Mouse (Mus musculus): Measurements from ENCODE around the gene Nr2f1.

DNA sequence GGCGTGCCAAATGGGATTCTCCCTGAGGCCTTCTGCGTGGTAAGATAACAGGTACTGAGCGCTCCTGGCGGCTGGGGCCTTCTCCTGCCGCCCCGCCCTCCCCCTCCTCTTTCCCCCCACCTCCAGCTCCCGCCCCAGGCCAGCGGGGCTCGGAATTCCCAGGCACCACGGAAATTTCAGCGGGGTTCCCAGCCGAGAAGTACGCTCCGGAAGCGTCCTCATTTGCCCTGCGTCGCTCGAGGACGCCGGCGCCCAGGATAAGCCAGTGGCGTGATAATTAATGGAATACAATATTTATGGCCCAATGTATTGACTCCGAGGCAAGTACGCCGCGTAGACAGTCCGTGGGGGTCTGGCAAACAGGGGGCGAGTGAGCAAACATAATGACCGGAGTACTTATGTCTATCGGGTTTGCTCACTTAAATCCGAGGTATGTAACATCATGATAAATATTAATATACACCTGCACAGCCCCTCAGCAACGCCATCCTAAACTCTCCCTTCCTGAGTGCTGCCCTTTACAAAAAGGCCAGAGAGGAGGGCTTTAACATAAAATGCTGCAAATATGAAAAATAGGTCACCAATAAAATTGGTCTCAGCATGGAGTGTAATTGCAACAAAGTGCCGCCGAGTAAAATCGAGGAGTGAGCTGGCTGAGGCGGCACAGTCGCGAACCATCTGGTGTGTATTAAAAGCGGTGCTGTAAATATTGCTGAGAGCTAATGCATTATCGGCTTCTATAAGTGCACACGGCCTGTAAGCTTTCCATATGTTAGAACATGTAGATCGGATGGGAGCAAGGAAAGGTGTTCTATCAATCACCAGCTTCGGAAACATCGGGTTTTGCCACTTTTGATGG lies 18.3 kb downstream of the Nr2f1 start:
- no peak for TF ChIP-seq CTCF (IDR thresholded peaks at IDR 0.05; ENCODE audit: borderline replicate concordance, control insufficient read depth, extremely low read depth, insufficient read depth, low read length, poor library complexity)
- no peak for TF ChIP-seq POLR2A (IDR thresholded peaks at IDR 0.05; ENCODE audit: control insufficient read depth, extremely low read depth, insufficient read depth, low read length, poor library complexity)

Data from thymus, adult 2 months (tissue).